Mouse (Mus musculus) embryonic facial prominence, embryonic 11.5 days (tissue): Measurements from ENCODE around the gene Amh. TPM values are rescaled to one million over a fixed set of nuclear protein-coding genes. Genes with fewer than 3 reads are reported as not detected.

Experiments
- ATAC-seq: fragments of 200-750 bp; cut with Nextera tagmentation; replicated peaks from 2 replicates; pipeline ENCODE4 v1.8.0; 2017; ENCODE audit warnings: low read depth; ENCODE audit not compliant: insufficient number of reproducible peaks, low FRiP score, low TSS enrichment
- DNase-seq: peaks from one replicate; pipeline ENCODE4 v3.0.0-alpha.2; 2015; ENCODE audit warnings: low spot score
- H3K27ac ChIP-seq: fragments of 300-500 bp; sonication (generic); replicated peaks from 2 replicates; pipeline ENCODE4 v1.5.1; 2014; ENCODE audit warnings: mild to moderate bottlenecking, low read depth, low read length, control low read depth
- H3K27me3 ChIP-seq: fragments of 300-500 bp; sonication (generic); 2 replicates; pipeline ENCODE4 v1.6.1; 2014; ENCODE audit warnings: mild to moderate bottlenecking, low read length, moderate library complexity, mixed read lengths; ENCODE audit not compliant: control insufficient read depth, insufficient read depth
- H3K36me3 ChIP-seq: fragments of 300-500 bp; sonication (generic); replicated peaks from 2 replicates; pipeline ENCODE4 v1.6.1; 2014; ENCODE audit warnings: low read depth, mild to moderate bottlenecking, low read length, moderate library complexity, mixed read lengths; ENCODE audit not compliant: control insufficient read depth, insufficient read depth
- H3K4me1 ChIP-seq: fragments of 300-500 bp; sonication (generic); 2 replicates; pipeline ENCODE4 v1.6.1; 2014; ENCODE audit warnings: low read length, mixed read lengths; ENCODE audit not compliant: control insufficient read depth, insufficient read depth
- H3K4me2 ChIP-seq: fragments of 300-500 bp; sonication (generic); 2 replicates; pipeline ENCODE4 v1.6.1; 2014; ENCODE audit warnings: low read depth, mild to moderate bottlenecking, control low read depth, low read length, moderate library complexity
- H3K4me3 ChIP-seq: fragments of 300-500 bp; sonication (generic); 2 replicates; pipeline ENCODE4 v1.5.1; 2014; ENCODE audit warnings: low read depth, low read length, control low read depth
- H3K9ac ChIP-seq: fragments of 300-500 bp; sonication (generic); replicated peaks from 2 replicates; pipeline ENCODE4 v1.6.1; 2014; ENCODE audit warnings: mild to moderate bottlenecking, control low read depth, low read length
- H3K9me3 ChIP-seq: fragments of 300-500 bp; sonication (generic); replicated peaks from 2 replicates; pipeline ENCODE4 v1.6.1; 2016; ENCODE audit warnings: mild to moderate bottlenecking, low read length, inconsistent platforms, mixed read lengths; ENCODE audit not compliant: control insufficient read depth
- WGBS: fragments of 180-500 bp; shearing (Covaris S2); extraction: QIAGEN DNeasy Blood & Tissue Kit; methylation state at CpG from one replicate; pipeline ENCODE4 v1.1.7; 2014; 5-methylcytosine and 5-hydroxymethylcytosine counted together
- polyA plus RNA-seq: library from polyadenylated mRNA; unstranded; fragments of >200 nt; fragmentation: Nextera tagmentation; extraction: Ambion mirVana; gene quantifications from 2 replicates; pipeline ENCODE4 v1.2.1, GENCODE M21; 2014

Amh gene
- polyA plus RNA-seq, 1 experiment from 2014 or later, result not detected

GRCm38 (mm10) chr10:80774981-80775380 lies 30.1 kb upstream of the Amh start:
- Histone ChIP-seq H3K9ac (no peak overlapping the region), H3K4me2 (no peak overlapping the region), H3K36me3 (peaks cover 13% of the 10 kb centered on the region; the same call in 1 of the 2 replicates), H3K9me3 (no peaks in the 10 kb centered on the region), H3K27me3 (no peaks in the 10 kb centered on the region), H3K27ac (no peak overlapping the region), H3K4me3 (no peak overlapping the region), H3K4me1 (no peaks in the 10 kb centered on the region)
- DNase-seq (no peak), ATAC-seq (0 out of 2 replicates have a peak, but pooled peaks have one; percentile 10)
- WGBS, result 93% methylated on average over 4 of the region's 4 CpGs

GRCm38 (mm10) chr10:80775731-80776130 lies 29.3 kb upstream of the Amh start:
- Histone ChIP-seq H3K4me2 (no peak overlapping the region), H3K27ac (no peak overlapping the region), H3K27me3 (no peaks in the 10 kb centered on the region), H3K9ac (no peak overlapping the region), H3K4me1 (no peaks in the 10 kb centered on the region), H3K4me3 (no peak overlapping the region), H3K36me3 (peaks cover 14% of the 10 kb centered on the region), H3K9me3 (no peaks in the 10 kb centered on the region)
- ATAC-seq (no peak), DNase-seq (no peak)
- WGBS, result 95% methylated on average over 4 of the region's 4 CpGs

- Histone ChIP-seq H3K4me1 (no peaks in the 10 kb centered on the region), H3K4me3 (no peak overlapping the region), H3K36me3 (peaks cover 16% of the 10 kb centered on the region), H3K9ac (no peak overlapping the region), H3K9me3 (no peaks in the 10 kb centered on the region), H3K27ac (no peak overlapping the region), H3K4me2 (no peak overlapping the region), H3K27me3 (no peaks in the 10 kb centered on the region)
- ATAC-seq, result no peak
- WGBS, result 90% methylated on average over 6 of the region's 6 CpGs
- no peak for DNase-seq
Observed at GRCm38 (mm10) chr10:80776358-80776869, 28.6 kb upstream of the Amh start.

GRCm38 (mm10) chr10:80777123-80777522 lies 27.9 kb upstream of the Amh start:
- H3K4me1 ChIP-seq, result no peaks in the 10 kb centered on the region
- no peak overlapping the region for H3K27ac ChIP-seq
- no peaks in the 10 kb centered on the region for H3K9me3 ChIP-seq
- ATAC-seq, result no peak
- no peak for DNase-seq
- no peak overlapping the region for H3K4me2 ChIP-seq
- no peaks in the 10 kb centered on the region for H3K27me3 ChIP-seq
- no peak overlapping the region for H3K4me3 ChIP-seq
- 92% methylated on average over 5 of the region's 5 CpGs for WGBS
- no peak overlapping the region for H3K9ac ChIP-seq
- peaks cover 18% of the 10 kb centered on the region for H3K36me3 ChIP-seq

GRCm38 (mm10) chr10:80779565-80779964 lies 25.5 kb upstream of the Amh start:
- H3K9me3 ChIP-seq, result no peaks in the 10 kb centered on the region
- ATAC-seq, result no peak
- H3K36me3 ChIP-seq, result peaks cover 26% of the 10 kb centered on the region

GRCm38 (mm10) chr10:80784302-80784701 lies 20.7 kb upstream of the Amh start:
- H3K27me3 ChIP-seq, result no peaks in the 10 kb centered on the region
- H3K9ac ChIP-seq, result no peak overlapping the region
- 95% methylated on average over 2 of the region's 2 CpGs for WGBS
- no peaks in the 10 kb centered on the region for H3K4me1 ChIP-seq
- ATAC-seq, result no peak
- H3K36me3 ChIP-seq, result peaks cover 43% of the 10 kb centered on the region
- H3K4me2 ChIP-seq, result no peak overlapping the region
- no peak for DNase-seq
- no peak overlapping the region for H3K4me3 ChIP-seq
- H3K27ac ChIP-seq, result no peak overlapping the region
- no peaks in the 10 kb centered on the region for H3K9me3 ChIP-seq

More at GRCm38 (mm10) chr10:80779565-80779964, 25.5 kb upstream of the Amh start:
- no peak for DNase-seq
- no peak overlapping the region for H3K4me2 ChIP-seq
- H3K27ac ChIP-seq, result no peak overlapping the region
- no peaks in the 10 kb centered on the region for H3K27me3 ChIP-seq
- H3K4me1 ChIP-seq, result no peaks in the 10 kb centered on the region
- no peak overlapping the region for H3K9ac ChIP-seq
- no peak overlapping the region for H3K4me3 ChIP-seq

- Histone ChIP-seq H3K4me2 (no peak overlapping the region), H3K9me3 (no peaks in the 10 kb centered on the region), H3K27me3 (no peaks in the 10 kb centered on the region), H3K36me3 (peaks cover 46% of the 10 kb centered on the region), H3K4me3 (no peak overlapping the region), H3K9ac (no peak overlapping the region), H3K27ac (no peak overlapping the region), H3K4me1 (no peaks in the 10 kb centered on the region)
- ATAC-seq, result no peak
- WGBS, result 82% methylated on average over 12 of the region's 12 CpGs
- no peak for DNase-seq
Observed at GRCm38 (mm10) chr10:80784871-80785270, 20.2 kb upstream of the Amh start.

GRCm38 (mm10) chr10:80785963-80786362 lies 19.1 kb upstream of the Amh start:
- no peaks in the 10 kb centered on the region for H3K9me3 ChIP-seq
- H3K4me3 ChIP-seq, result no peak overlapping the region
- H3K27ac ChIP-seq, result no peak overlapping the region
- ATAC-seq (no peak), DNase-seq (no peak)
- no peak overlapping the region for H3K9ac ChIP-seq
- H3K36me3 ChIP-seq, result peaks cover 50% of the 10 kb centered on the region
- H3K4me2 ChIP-seq, result no peak overlapping the region
- no peaks in the 10 kb centered on the region for H3K27me3 ChIP-seq
- H3K4me1 ChIP-seq, result no peaks in the 10 kb centered on the region
- 95% methylated on average over 11 of the region's 11 CpGs for WGBS
